Mouse (Mus musculus) embryo, embryonic 10.5 days (tissue): ENCODE data around the gene Ate1.
"Not testable (repeated sequence)": the region's sequence is repeated elsewhere in the genome, so short reads cannot be mapped to it uniquely, and the experiment has no call there.

Source experiments
- DNase-seq: peaks from one replicate; pipeline ENCODE4 v3.0.0-alpha.2; 2015; ENCODE audit warnings: low spot score

Gene Ate1

GRCm38 (mm10) chr7:130520049-130520425 lies at the start of gene Ate1:
TSS of gene Ate1 (minus strand) at chr7:130520369.
- DNase-seq: no peak

DNA sequence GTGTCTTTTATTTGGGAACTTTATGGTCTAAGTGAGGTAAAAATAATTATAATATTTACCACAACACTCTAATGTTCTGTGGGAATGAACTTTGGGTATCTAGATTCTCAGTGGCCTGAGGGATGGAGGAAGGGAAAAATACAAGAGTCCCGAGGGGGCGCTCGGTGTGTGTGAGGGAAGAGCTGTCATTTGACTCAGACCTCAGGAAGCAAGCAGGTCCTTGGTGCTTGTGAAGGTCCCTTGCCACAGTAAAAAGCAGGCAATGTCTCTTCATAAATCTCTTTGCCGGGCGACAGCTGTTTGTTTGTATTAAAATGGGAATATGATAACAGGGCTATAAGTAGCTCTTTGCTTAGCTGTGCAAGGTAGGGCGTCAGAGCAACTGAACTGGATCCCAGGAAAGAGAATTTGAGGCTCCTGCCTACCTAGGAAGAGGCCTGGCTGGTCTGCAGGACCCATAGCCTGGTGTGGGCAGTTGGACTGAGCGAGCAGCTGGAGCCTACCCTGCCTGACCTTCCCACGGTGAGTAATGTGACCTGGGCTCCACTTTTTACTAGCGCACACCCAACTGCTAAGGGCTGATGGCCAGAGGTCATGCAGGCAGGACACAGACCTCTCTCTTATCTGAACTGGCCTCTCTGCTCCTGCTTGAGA lies 48.7 kb upstream of the Ate1 start:
- no peak for DNase-seq

- no peak for DNase-seq
These were observed 44.4 kb upstream of the Ate1 start for GRCm38 (mm10) chr7:130564596-130564995.

GRCm38 (mm10) chr7:130563880-130564279 lies 43.7 kb upstream of the Ate1 start:
- DNase-seq: no peak

GRCm38 (mm10) chr7:130563276-130563675 lies 43.1 kb upstream of the Ate1 start:
- no peak for DNase-seq

GRCm38 (mm10) chr7:130560933-130561332 lies 40.8 kb upstream of the Ate1 start:
- DNase-seq: no peak

GRCm38 (mm10) chr7:130558592-130558991 lies 38.4 kb upstream of the Ate1 start:
- no peak for DNase-seq

DNA sequence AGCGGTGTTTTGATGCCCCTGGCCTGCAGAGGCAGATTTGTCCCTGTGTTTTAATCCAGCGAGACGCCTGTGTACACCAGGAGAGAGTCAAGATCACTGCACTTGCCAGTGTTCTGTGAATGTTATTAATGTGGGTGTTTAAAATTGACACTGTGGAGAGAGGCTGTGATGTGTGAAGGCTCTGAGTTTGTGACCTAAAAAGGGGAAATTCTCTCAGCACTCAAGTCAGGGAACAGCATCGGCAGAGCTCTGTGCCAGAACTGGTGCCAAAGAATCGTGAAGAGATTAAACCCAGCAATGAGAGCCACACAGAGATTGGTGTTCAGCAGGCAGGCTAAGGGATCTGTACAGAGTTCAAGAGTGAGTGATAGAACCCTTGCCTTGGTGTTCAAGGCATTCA lies 35.4 kb upstream of the Ate1 start:
- DNase-seq: no peak

DNA sequence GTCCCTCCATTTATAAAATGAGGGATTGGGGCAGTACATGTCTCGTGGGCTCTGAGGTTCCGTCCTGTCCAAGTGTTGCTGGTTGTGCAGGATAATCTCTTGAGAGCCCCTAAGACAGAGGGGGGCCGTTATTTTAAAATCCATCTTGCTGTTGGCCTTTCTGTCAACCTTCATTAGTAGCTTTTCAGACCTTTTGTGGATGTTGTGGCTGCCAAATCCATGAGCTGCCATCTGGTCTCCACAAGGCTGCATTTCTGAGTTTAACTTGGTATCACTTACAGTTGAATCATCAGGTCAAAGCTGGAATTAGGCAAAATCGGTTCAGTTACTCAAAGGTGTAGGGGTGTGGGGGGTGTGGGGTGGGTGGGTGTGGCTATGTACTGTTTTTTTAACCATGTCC lies 33.2 kb upstream of the Ate1 start:
- no peak for DNase-seq

GRCm38 (mm10) chr7:130552780-130553179 lies 32.6 kb upstream of the Ate1 start:
- DNase-seq: peak; percentile 23

DNA sequence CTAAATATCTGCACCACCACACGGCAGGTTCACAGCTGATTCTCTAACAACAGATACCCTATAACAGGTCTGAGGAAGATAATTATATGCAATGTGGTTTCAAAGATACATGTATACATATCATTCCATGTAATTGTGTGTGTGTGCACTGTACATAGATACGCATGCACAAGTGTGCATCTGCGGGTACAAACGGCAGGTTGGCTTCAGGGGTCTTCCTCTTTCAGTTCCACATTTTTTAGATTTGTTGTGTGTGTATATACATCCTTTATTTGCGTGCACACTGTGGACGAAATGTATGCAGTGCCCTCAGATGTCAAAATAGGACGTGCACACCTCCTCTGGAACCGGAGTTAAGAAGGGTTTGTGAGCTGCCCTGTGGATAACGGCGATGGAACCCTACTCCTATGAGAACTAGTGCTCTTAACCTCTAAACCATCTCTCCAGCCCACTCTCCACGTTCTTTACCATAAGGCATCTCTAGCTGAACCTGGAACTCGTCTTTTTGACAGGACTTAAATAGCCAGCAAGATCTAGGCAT lies 27.5 kb upstream of the Ate1 start:
- DNase-seq: no peak

DNA sequence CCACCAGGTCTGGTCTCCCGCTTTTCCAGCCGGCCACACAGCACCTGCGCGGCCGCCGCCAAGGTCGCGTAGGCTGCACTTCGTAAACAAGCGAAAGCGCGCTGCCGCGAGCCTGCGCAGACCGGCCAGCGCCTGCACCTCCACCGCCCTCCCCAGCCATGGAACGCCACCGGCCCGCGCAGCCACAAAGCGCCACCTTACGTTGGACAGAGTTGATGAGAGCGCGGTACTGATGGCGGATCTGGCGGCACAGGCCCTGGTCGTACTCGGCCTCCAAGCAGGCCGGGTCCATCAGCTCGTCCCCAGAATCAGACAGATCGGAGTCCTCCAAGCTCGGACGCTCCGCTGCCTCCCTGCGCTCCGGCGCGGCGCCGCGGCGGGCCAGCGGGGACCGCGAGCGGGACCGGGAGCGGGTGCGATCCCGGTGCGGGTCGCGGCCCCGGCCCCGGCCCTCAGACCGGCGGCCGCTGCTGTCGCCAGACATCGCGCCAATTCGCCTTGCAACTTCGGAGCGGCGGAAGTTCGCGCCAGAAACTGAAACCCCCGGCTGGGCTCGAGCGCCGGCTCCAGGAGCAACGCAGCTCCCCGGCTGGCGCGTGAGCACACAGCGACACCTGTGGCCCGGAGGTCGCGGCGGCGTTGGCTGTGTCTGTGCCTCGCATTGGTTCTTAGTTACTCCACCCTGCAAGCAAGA lies 26.8 kb upstream of the Ate1 start:
- DNase-seq: peak; percentile 95

- DNase-seq: no peak
These were observed 26.2 kb upstream of the Ate1 start for GRCm38 (mm10) chr7:130546421-130546790.

DNA sequence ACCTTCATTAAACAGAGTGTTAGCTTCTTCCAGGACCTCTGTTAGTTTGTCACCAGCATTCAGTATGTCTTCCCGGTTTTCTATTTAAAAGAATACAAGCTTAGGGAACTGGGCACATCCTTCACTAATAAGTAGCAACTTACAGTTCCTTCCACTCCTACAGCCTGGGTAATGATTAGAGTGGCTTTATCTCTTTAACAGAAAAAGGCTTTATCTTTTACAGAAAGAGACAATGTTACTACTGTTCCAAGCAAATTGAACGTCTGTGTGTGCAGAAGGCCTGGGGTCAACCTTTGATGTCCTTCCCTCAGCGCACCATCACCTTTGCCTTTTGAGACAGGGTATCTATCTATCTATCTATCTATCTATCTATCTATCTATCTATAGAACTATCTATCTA lies 25.7 kb upstream of the Ate1 start:
- DNase-seq: no peak

DNA sequence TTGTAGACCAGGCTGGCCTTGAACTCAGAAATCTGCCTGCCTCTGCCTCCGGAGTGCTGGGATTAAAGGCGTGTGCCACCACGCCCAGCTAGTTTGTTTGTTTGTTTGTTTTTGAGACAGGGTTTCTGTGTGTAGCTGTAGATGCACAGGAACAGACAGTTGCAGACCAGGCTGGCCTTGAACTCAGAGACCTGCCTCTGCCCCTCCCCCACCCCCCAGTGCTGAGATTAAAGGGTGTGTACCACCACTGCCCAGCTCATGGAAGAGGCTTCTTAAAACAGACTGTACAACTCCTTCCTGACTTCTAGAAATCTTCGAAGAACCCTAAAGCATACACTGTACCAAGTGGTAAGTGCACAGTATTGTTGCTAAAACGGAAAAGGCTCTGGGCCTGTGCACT lies 25.2 kb upstream of the Ate1 start:
- no peak for DNase-seq

GRCm38 (mm10) chr7:130543181-130543580 lies 23.0 kb upstream of the Ate1 start:
- no peak for DNase-seq

- DNase-seq: no peak
These were observed 20.0 kb upstream of the Ate1 start for GRCm38 (mm10) chr7:130540176-130540575.

GRCm38 (mm10) chr7:130537068-130537467 lies 16.9 kb upstream of the Ate1 start:
- DNase-seq: no peak

DNA sequence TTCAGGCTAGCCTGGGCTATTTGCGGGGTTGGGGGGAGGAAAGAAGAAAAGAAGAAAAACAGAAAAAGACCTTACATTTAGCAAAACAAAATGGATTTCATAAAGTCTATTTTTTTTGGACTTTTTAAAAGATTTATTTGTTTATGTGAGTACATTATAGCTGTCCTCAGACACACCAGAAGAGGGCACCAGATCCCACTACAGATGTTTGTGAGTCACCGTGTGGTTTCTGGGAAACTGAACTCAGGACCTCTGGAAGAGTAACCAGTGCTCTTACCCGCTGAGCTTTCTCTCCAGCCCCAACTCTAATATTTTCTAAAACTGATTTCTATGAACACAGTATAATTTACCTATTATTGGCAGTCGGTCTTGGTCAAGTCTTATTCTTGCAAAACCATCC lies 15.0 kb upstream of the Ate1 start:
- no peak for DNase-seq

- peak; percentile 90 for DNase-seq
These were observed 13.4 kb upstream of the Ate1 start for GRCm38 (mm10) chr7:130533316-130534260.

DNA sequence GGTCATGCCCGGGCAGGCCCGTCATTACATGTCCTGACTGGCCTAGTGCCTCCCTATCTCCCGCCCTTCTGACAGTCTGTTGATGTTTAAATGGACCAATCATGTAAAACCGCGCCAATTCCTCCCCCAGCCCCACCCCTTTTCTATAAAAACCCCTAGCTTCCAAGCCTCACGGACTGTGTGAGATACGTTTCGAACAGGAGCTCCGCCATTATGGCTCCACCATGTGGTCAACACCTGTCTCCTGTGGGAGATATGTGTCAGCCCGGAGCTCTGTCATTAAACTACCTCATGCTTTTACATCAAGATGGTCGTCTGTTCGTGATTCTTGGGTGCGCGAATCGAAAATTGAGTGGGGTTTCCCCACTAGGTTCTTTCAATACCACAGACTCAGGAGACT lies 11.0 kb upstream of the Ate1 start:
- DNase-seq: not testable (repeated sequence)

- no peak for DNase-seq
These were observed 7.1 kb upstream of the Ate1 start for GRCm38 (mm10) chr7:130527306-130527705.

GRCm38 (mm10) chr7:130523451-130523850 lies 3.3 kb upstream of the Ate1 start:
- no peak for DNase-seq
